Mouse (Mus musculus) stomach, postnatal 0 days (tissue): ENCODE results near the gene Nrxn3. TPM values are rescaled to one million over a fixed set of nuclear protein-coding genes. Genes with fewer than 3 reads are reported as not detected.

ENCODE experiments used
- ATAC-seq: fragments of 200-750 bp; cut with Nextera tagmentation; 2 replicates; pipeline ENCODE4 v1.8.0; 2017; ENCODE audit not compliant: low FRiP score, low TSS enrichment
- DNase-seq: peaks from one replicate; pipeline ENCODE4 v3.0.0-alpha.2; 2016; ENCODE audit warnings: low spot score
- H3K27ac ChIP-seq: fragments of 300-500 bp; sonication (generic); replicated peaks from 2 replicates; pipeline ENCODE4 v1.5.1; 2014; ENCODE audit warnings: mild to moderate bottlenecking, control low read depth
- H3K27me3 ChIP-seq: fragments of 300-500 bp; sonication (generic); 2 replicates; pipeline ENCODE4 v1.6.1; 2014; ENCODE audit warnings: low read length; ENCODE audit not compliant: control insufficient read depth, insufficient read depth
- H3K36me3 ChIP-seq: fragments of 300-500 bp; sonication (generic); 2 replicates; pipeline ENCODE4 v1.6.1; 2014; ENCODE audit warnings: low read length, mixed read lengths; ENCODE audit not compliant: control insufficient read depth, insufficient read depth
- H3K4me1 ChIP-seq: fragments of 300-500 bp; sonication (generic); replicated peaks from 2 replicates; pipeline ENCODE4 v1.6.1; 2014; ENCODE audit warnings: antibody characterized with exemption; ENCODE audit not compliant: control insufficient read depth, insufficient read depth
- H3K4me2 ChIP-seq: fragments of 300-500 bp; sonication (generic); replicated peaks from 2 replicates; pipeline ENCODE4 v1.6.1; 2014; ENCODE audit warnings: low read depth, mild to moderate bottlenecking, control low read depth, moderate library complexity
- H3K4me3 ChIP-seq: fragments of 300-500 bp; sonication (generic); 2 replicates; pipeline ENCODE4 v1.5.1; 2014; ENCODE audit warnings: low read depth, low read length, control low read depth
- H3K9ac ChIP-seq: fragments of 300-500 bp; sonication (generic); 2 replicates; pipeline ENCODE4 v1.6.1; 2014; ENCODE audit warnings: mild to moderate bottlenecking, low read length, control low read depth, mixed read lengths
- H3K9me3 ChIP-seq: fragments of 300-500 bp; sonication (generic); 2 replicates; pipeline ENCODE4 v1.6.1; 2016; ENCODE audit warnings: low read length; ENCODE audit not compliant: control insufficient read depth
- CTCF ChIP-seq: IDR thresholded peaks from 2 replicates; pipeline ENCODE4 v1.5.1; 2016; ENCODE audit warnings: antibody characterized with exemption, low read depth, mild to moderate bottlenecking, moderate library complexity
- EP300 ChIP-seq: optimal IDR thresholded peaks from 2 replicates; pipeline ENCODE3; 2016; ENCODE audit warnings: antibody characterized with exemption
- WGBS: fragments of 180-500 bp; shearing (Covaris S2); extraction: QIAGEN DNeasy Blood & Tissue Kit; methylation state at CpG from one replicate; pipeline ENCODE4 v1.1.7; 2014; 5-methylcytosine and 5-hydroxymethylcytosine counted together
- polyA plus RNA-seq: library from polyadenylated mRNA; unstranded; fragments of >200 nt; fragmentation: Nextera tagmentation; extraction: Ambion mirVana; gene quantifications from 2 replicates; pipeline ENCODE4 v1.2.1, GENCODE M21; 2015

The Nrxn3 gene
- polyA plus RNA-seq, 1 experiment from 2014 or later, result 1.0 TPM

GRCm38 (mm10) chr12:90142011-90142410 lies 1419.3 kb downstream of the Nrxn3 start:
- no peak overlapping the region for H3K9ac ChIP-seq
- H3K27ac ChIP-seq, result no peak overlapping the region
- no peak overlapping the region for H3K4me3 ChIP-seq
- no peak overlapping the region for H3K4me2 ChIP-seq
- H3K9me3 ChIP-seq, result no peaks in the 10 kb centered on the region
- no peaks in the 10 kb centered on the region for H3K4me1 ChIP-seq
- ATAC-seq (no peak), DNase-seq (no peak)
- no peak for TF ChIP-seq CTCF
- TF ChIP-seq EP300, result no peak
- H3K27me3 ChIP-seq, result no peaks in the 10 kb centered on the region
- no peaks in the 10 kb centered on the region for H3K36me3 ChIP-seq
- WGBS, result 71% methylated on average over 2 of the region's 2 CpGs

- no peak for DNase-seq
- no peaks in the 10 kb centered on the region for H3K36me3 ChIP-seq
- H3K9me3 ChIP-seq, result no peaks in the 10 kb centered on the region
- TF ChIP-seq CTCF, result no peak
- TF ChIP-seq EP300, result no peak
- no peaks in the 10 kb centered on the region for H3K4me1 ChIP-seq
- ATAC-seq, result no peak
- H3K27me3 ChIP-seq, result no peaks in the 10 kb centered on the region
- H3K4me2 ChIP-seq, result no peak overlapping the region
- no peak overlapping the region for H3K9ac ChIP-seq
- no peak overlapping the region for H3K27ac ChIP-seq
- H3K4me3 ChIP-seq, result no peak overlapping the region
- 34% methylated on average over 3 of the region's 3 CpGs for WGBS
Measured at GRCm38 (mm10) chr12:90144247-90144646, 1421.6 kb downstream of the Nrxn3 start.

- no peak overlapping the region for H3K9ac ChIP-seq
- H3K4me2 ChIP-seq, result no peak overlapping the region
- H3K36me3 ChIP-seq, result no peaks in the 10 kb centered on the region
- 85% methylated on average over 4 of the region's 4 CpGs for WGBS
- no peaks in the 10 kb centered on the region for H3K27me3 ChIP-seq
- H3K4me3 ChIP-seq, result no peak overlapping the region
- no peaks in the 10 kb centered on the region for H3K4me1 ChIP-seq
- H3K9me3 ChIP-seq, result no peaks in the 10 kb centered on the region
- TF ChIP-seq CTCF (no peak), EP300 (no peak)
- ATAC-seq (no peak), DNase-seq (no peak)
- no peak overlapping the region for H3K27ac ChIP-seq
Measured at GRCm38 (mm10) chr12:90158131-90158772, 1435.6 kb downstream of the Nrxn3 start.

- no peak for DNase-seq
- no peaks in the 10 kb centered on the region for H3K4me1 ChIP-seq
- TF ChIP-seq EP300, result no peak
- TF ChIP-seq CTCF, result no peak
- no peak overlapping the region for H3K4me3 ChIP-seq
- 94% methylated on average over 3 of the region's 3 CpGs for WGBS
- no peak overlapping the region for H3K27ac ChIP-seq
- ATAC-seq, result no peak
- H3K27me3 ChIP-seq, result no peaks in the 10 kb centered on the region
- H3K9me3 ChIP-seq, result no peaks in the 10 kb centered on the region
- H3K9ac ChIP-seq, result no peak overlapping the region
- no peaks in the 10 kb centered on the region for H3K36me3 ChIP-seq
- H3K4me2 ChIP-seq, result no peak overlapping the region
Measured at GRCm38 (mm10) chr12:90159911-90160310, 1437.2 kb downstream of the Nrxn3 start.

GRCm38 (mm10) chr12:90166118-90166517 lies 1443.4 kb downstream of the Nrxn3 start:
- TF ChIP-seq EP300, result no peak
- no peak for TF ChIP-seq CTCF
- 70% methylated on average over 2 of the region's 2 CpGs for WGBS
- Histone ChIP-seq H3K27ac (no peak overlapping the region), H3K4me3 (no peak overlapping the region), H3K4me1 (no peaks in the 10 kb centered on the region), H3K4me2 (no peak overlapping the region), H3K9me3 (no peaks in the 10 kb centered on the region), H3K36me3 (no peaks in the 10 kb centered on the region), H3K9ac (no peak overlapping the region), H3K27me3 (no peaks in the 10 kb centered on the region)
- DNase-seq (no peak), ATAC-seq (no peak)

GRCm38 (mm10) chr12:90181566-90181965 lies 1458.9 kb downstream of the Nrxn3 start:
- WGBS, result 63% methylated on average over 3 of the region's 3 CpGs

More at GRCm38 (mm10) chr12:90181566-90181965, 1458.9 kb downstream of the Nrxn3 start:
- DNase-seq (no peak), ATAC-seq (no peak)
- Histone ChIP-seq H3K4me2 (no peak overlapping the region), H3K36me3 (no peaks in the 10 kb centered on the region), H3K27ac (no peak overlapping the region), H3K4me1 (no peaks in the 10 kb centered on the region), H3K9ac (no peak overlapping the region), H3K4me3 (no peak overlapping the region), H3K27me3 (no peaks in the 10 kb centered on the region), H3K9me3 (no peaks in the 10 kb centered on the region)
- TF ChIP-seq CTCF (no peak), EP300 (no peak)
